Mouse (Mus musculus): ENCODE measurements around the gene Ten1. TPM values are rescaled to one million over a fixed set of nuclear protein-coding genes. Genes with fewer than 3 reads are reported as not detected.
A peak's percentile ranks its signal among the peaks of the same experiment; 100 is the strongest.

Ten1 gene
- total RNA-seq (2021) = 10 to 100 TPM; 37.2 to 40.0 TPM
- long read RNA-seq, experiment 1, transcript Ten1-201 (4 exons, 902 nt) = major isoform, 8 of 9 reads
- long read RNA-seq, experiment 1, partial matches to known transcripts = 0 of 9 reads
- long read RNA-seq, experiment 1, other reads (novel, unspliced or antisense) = 1 of 9 reads
- long read RNA-seq, experiment 2, transcript Ten1-201 (4 exons, 902 nt) = major isoform, 8 of 11 reads
- long read RNA-seq, experiment 2, partial matches to known transcripts = 0 of 11 reads
- long read RNA-seq, experiment 2, other reads (novel, unspliced or antisense) = 2 of 11 reads

DNA sequence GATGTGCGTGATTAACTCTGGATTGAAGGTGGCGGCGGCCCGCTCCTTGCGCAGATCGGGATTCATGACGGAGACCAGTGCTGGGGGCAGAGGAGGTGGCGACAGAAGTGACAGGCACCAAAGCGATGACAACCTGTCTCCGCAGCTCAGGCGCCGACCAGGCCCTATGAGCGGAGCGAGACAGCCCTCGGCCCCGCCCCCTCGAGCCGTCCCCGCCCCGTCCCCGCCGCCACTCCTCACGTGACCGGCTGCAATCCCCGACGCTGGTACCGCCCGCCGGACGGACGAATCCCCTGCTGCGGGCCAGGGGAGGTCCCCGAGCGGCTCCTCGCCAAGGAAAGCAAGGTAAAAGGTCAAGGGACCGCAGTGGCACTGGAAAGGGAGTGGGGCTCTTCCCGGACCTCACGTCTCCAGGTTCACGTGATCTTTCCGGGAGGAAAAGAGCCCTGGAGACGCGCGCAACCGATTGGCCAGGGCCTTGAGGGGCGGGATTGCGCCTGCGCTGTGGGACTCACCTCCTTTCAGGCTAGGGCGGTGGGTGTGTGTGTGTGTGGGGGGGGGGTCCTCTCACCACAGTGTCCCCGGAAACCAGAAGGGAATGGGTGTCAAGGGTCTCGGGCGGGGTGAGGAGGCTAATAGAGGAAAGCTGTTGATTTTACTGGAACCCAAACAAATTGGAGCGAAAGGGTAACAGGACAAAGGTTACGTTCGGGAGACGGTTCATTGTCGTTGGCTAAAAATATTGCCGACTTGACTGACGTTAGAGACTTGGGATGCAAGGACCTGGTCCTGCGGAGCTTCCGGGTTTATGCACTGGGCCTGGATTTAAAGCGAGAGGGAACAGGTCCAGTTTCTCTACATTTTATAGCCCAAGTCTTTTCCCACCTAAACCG is at the start of gene Ten1, which contains the start of gene Acox1:
Gene Ten1, plus strand, starts transcription at position 217 of the 893 bp plus-strand sequence.
Gene Acox1, minus strand, starts transcription at position 407 of the 893 bp plus-strand sequence.
- Histone ChIP-seq H3K27ac (peak within 1 kb of the TSS; percentile 100), H3K4me3 (peak within 1 kb of the TSS; percentile 83)
- TF ChIP-seq CTCF (IDR thresholded peaks at IDR 0.05) = no peak; the same call in 1 of the 2 replicates
- intact Hi-C loops (cut with DNase I) = loop anchor here (1.0 to 2.0 kb wide), 2 partner anchors 31 to 60 kb away; partner anchors contain the start of genes Fbf1 and Mrpl38
- peak; percentile 96 for DNase-seq (ENCODE audit: extremely low spot score in 1 of 2, low spot score in 2 of 2)

DNA sequence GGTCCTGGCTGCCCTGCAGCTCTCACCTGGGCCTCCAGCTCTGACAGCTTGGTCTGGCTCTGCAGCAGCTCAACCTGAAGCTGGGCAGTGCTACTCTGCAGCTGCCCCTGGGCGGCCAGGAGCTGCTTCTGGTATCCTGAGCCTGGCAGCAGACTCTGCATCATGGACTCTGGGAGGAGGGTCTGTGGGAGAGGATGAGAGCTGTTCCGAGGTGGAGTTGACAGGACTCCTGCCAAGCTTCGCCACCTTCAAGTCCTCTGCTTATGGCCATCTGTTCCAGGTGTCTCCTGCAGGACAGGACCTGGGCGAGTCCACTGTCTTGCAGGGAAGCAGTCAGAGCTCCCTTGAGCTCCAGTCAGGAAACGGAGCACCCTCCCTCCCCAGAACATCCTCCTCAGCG is 49.3 kb upstream of the Ten1 start:
- intact Hi-C loops (cut with DNase I) = no loop called here
- TF ChIP-seq CTCF (IDR thresholded peaks at IDR 0.05) = no peak
- H3K4me3 ChIP-seq = no peak overlapping the region
- peak overlapping the region; percentile 20; the same call in 1 of the 2 replicates for H3K27ac ChIP-seq
- DNase-seq (ENCODE audit: extremely low spot score in 1 of 2, low spot score in 2 of 2) = no peak

DNA sequence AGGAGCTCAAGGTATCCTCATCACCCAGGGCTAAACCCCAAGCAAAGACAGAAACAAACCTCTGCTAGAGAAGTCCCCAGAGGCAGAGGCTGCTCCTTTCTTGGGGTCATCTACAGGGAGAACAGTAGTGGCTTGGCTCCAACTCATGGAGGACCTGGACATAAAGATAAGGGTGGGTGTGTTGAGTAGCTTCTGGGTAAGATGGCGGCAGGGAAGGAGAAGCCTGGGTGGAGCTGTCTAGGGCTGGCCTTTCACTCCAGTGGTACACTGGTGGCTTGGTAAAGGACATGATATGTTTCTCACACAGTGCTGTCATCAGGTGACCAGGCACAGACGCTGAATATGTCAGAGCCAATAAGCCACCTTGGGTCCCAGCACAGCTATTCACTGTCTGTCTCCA is 47.7 kb upstream of the Ten1 start:
- intact Hi-C loops (cut with DNase I) = no loop called here
- Histone ChIP-seq H3K4me3 (no peak overlapping the region), H3K27ac (no peak overlapping the region)

DNA sequence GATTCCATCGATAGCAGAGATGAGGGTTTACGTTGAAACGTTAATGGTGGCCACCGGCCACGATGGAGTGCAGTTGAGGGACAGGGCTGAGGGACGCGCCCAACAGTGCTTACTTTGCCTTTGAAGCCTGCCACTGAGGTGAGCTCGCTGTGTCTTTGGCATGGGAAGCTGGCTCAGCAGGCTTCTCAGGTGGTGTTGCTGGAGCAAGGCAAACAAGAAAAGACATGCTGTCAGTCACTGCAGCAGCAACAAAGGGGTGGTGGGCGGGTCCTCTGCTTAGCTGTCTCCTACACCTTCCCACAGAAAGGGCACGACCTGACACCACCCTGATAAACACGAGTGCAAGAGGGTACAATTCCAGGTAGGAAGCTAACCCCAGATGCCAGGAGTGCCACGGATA is 37.3 kb upstream of the Ten1 start:
- Histone ChIP-seq H3K27ac (no peak overlapping the region; the same call in 1 of the 2 replicates), H3K4me3 (no peak overlapping the region)
- TF ChIP-seq CTCF (IDR thresholded peaks at IDR 0.05) = no peak
- DNase-seq (ENCODE audit: extremely low spot score in 1 of 2, low spot score in 2 of 2) = no peak
- intact Hi-C loops (cut with DNase I) = no loop called here

More for the DNA sequence above, 47.7 kb upstream of the Ten1 start:
- no peak for TF ChIP-seq CTCF (IDR thresholded peaks at IDR 0.05)
- no peak for DNase-seq (ENCODE audit: extremely low spot score in 1 of 2, low spot score in 2 of 2)

DNA sequence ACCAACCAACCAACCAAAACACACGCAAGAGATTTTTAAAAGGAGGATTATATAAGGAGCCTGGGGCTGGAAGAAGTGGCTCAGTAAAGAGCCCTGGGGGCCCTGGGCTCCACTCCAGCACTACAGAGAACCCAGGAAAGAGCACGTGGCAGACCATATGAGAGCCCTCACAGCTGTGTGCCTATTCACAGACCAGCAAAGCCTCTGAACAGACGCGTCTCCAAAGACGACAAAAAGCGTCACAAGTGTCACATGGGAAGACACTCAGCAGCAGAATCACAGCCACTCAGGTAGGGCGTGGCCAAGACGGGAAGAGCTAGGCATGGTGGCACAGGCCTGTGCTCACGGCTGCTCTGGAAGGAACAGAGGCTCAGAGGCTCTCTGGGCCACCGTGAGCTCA is 36.5 kb upstream of the Ten1 start:
- peak in 1 of 2 experiments; percentile 39 for DNase-seq (ENCODE audit: extremely low spot score in 1 of 2, low spot score in 2 of 2)
- Histone ChIP-seq H3K4me3 (no peak overlapping the region), H3K27ac (peak overlapping the region; percentile 6)
- intact Hi-C loops (cut with DNase I) = no loop called here
- no peak for TF ChIP-seq CTCF (IDR thresholded peaks at IDR 0.05)

DNA sequence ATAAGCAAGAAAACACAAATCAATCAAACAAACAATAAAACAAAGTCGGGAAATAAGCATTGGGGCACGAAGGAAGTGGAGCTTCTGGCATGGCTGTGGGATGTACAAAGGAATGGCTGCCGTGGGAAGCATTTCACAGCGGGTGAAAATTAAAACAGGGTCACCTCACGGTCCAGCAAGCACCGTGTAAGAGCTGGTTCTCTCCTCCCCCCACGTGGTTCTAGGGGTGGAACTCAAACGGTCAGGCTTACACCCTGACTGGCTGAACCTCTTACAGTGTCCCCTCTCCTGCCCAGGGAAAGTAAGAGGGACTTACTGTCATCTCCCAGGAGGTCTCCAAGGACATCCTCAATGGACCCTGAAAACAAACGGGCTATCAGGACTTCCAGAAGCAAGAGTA is 35.7 kb upstream of the Ten1 start:
- no peak for TF ChIP-seq CTCF (IDR thresholded peaks at IDR 0.05)
- H3K27ac ChIP-seq = no peak overlapping the region
- H3K4me3 ChIP-seq = no peak overlapping the region
- intact Hi-C loops (cut with DNase I) = no loop called here
- no peak for DNase-seq (ENCODE audit: extremely low spot score in 1 of 2, low spot score in 2 of 2)

DNA sequence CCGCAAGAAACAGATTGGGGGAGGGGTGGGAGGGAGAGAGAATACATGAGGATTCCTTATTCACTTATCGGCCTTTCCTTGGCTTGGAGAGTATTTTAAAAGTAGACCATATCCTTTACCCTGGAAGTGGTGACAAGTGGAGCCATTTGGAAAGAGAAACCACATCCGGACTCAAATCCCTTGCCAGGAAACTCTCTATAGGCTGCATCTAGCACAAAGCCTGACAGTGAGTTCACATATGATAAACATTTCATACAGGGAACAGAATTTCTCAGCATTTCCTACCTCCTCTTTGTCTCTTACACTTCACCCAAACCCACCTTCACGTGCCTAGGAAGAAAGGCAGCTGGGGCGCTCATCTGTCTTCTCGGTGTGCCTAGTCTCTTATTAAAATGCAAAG is 31.4 kb upstream of the Ten1 start:
- Histone ChIP-seq H3K4me3 (peak overlapping the region; percentile 86), H3K27ac (peak overlapping the region; percentile 93)
- intact Hi-C loops (cut with DNase I) = loop anchor here (2.0 kb wide), 1 partner anchor 20 kb away; no protein-coding TSS in a partner anchor
- DNase-seq (ENCODE audit: extremely low spot score in 1 of 2, low spot score in 2 of 2) = no peak
- TF ChIP-seq CTCF (IDR thresholded peaks at IDR 0.05) = no peak

DNA sequence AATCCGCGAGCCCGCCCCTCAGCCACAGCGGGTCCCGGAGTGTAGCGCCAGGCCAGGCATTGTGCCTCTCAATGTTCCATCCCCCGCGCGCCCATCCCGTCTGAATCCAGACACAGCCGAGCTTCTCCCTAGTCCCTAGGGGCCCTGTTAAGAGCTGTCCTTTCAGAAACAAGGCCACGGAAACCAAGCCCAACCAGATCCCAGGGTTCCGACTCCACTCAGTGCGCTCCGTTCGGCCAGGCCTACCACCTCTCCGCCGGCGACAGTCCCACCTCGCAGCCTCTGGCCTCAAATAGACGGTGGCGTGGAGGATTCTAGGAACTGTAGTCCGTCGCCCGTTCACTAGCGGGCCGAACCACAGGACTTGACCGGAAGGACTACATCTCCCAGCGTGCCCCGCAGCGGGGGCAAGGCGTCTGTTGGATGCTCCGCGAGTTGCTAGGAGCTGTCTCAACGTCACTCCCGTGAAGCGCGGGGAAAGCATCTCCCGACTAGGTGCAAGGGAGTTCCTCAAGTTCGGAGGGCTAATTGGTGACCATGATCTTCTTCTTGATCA is 30.7 kb upstream of the Ten1 start, which contains the start of gene Fbf1:
Gene Fbf1, minus strand, starts transcription at position 283 of the 556 bp plus-strand sequence.
- DNase-seq (ENCODE audit: extremely low spot score in 1 of 2, low spot score in 2 of 2) = peak; percentile 95
- Histone ChIP-seq H3K4me3 (peak within 1 kb of the TSS; percentile 86), H3K27ac (peak within 1 kb of the TSS; percentile 93)
- no peak for TF ChIP-seq CTCF (IDR thresholded peaks at IDR 0.05)
- intact Hi-C loops (cut with DNase I) = loop anchor here (1.0 to 2.0 kb wide), 2 partner anchors 21 to 30 kb away; partner anchors contain the start of gene Ten1

DNA sequence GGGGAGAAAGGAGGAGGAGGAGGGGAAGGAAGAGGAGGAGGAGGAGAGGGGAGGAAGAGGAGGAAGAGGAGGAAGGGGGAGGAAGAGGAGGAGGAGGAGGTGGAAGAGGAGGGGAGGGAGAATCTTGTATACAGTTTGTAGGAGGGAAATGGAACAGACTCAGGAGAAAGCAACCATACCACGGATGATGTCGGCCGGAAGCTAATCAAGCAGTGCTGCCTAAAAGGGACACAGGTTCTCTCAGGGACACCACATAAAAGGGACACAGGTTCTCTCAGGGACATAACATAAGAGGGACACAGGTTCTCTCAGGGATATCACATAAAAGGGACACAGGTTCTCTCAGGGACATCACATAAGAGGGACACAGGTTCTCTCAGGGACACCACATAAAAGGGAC is 29.4 kb upstream of the Ten1 start:
- Histone ChIP-seq H3K27ac (no peak overlapping the region), H3K4me3 (no peak overlapping the region)
- DNase-seq (ENCODE audit: extremely low spot score in 1 of 2, low spot score in 2 of 2) = no peak
- TF ChIP-seq CTCF (IDR thresholded peaks at IDR 0.05) = no peak
- intact Hi-C loops (cut with DNase I) = no loop called here

DNA sequence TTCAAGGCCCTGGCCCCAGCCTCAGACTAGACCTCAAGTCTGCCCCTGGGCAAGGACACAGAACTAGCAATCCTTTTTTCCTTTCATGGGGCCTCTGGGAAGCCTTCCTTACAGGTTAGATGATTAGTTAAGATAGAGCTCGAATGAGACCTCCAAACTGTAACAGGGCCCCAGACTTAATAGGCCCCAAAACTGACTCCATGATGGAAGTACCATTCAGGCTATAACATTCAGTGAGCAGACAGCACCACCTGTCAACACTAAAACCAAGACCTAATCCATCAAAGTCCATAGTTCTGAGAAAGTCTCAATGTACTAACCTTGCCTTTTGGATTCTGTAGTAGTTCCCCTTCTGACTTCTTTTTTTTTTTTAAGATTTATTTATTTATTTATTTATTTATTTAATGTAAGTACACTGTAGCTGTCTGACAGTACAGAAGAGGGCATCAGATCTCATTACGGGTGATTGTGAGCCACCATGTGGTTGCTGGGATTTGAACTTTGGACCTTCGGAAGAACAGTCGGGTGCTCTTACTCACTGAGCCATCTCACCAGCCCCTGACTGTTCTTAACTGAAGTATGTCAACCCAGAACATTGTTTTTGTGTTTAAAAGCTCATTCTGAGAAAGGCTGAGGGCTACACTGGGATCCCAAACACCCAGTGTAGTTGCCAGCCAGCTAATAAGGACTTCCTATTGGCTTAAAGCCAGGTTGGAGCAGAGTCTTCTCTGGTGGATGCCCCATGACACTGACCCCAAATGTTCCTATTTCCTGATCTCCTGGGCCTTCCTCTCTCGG is 28.5 kb upstream of the Ten1 start:
- no peak for DNase-seq (ENCODE audit: extremely low spot score in 1 of 2, low spot score in 2 of 2)
- Histone ChIP-seq H3K4me3 (no peak overlapping the region), H3K27ac (no peak overlapping the region)
- TF ChIP-seq CTCF (IDR thresholded peaks at IDR 0.05) = no peak
- intact Hi-C loops (cut with DNase I) = no loop called here

DNA sequence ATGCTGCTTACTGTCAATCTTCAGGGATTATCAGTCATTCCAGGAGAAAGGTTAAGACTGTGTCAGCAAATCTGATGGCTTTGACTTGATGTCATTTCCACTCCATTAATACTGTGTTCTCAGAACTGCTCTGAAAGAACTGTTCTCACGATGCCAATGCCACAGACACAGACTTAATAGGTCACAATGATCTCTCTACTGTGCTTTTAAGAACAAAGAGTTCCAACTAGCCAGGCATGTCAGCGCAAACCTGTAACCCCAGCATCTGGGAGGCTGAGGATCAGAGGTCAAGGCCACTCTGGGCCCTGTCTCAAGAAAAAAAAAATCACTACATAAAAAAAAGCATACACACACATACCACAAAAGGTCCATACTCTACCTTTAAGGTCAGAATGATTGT is 26.7 kb upstream of the Ten1 start:
- DNase-seq (ENCODE audit: extremely low spot score in 1 of 2, low spot score in 2 of 2) = no peak
- no peak for TF ChIP-seq CTCF (IDR thresholded peaks at IDR 0.05)
- H3K27ac ChIP-seq = no peak overlapping the region
- no peak overlapping the region for H3K4me3 ChIP-seq
- intact Hi-C loops (cut with DNase I) = no loop called here
